Mouse (Mus musculus): ENCODE results near the gene Olfr463. TPM values are rescaled to one million over a fixed set of nuclear protein-coding genes. Genes with fewer than 3 reads are reported as not detected.
"Not testable (repeated sequence)": the region's sequence is repeated elsewhere in the genome, so short reads cannot be mapped to it uniquely, and the experiment has no call there.

The Olfr463 gene
- polyA plus RNA-seq, 1 experiment from 2014 or later, result not detected

GRCm38 (mm10) chr11:87884856-87885255, 12.3 kb downstream of the Olfr463 start:
- H3K4me3 ChIP-seq (ENCODE audit: low read depth, low read length), result no peak overlapping the region
- no peak overlapping the region for H3K9ac ChIP-seq (ENCODE audit: low read depth, low read length)
- no peaks in the 10 kb centered on the region for H3K27me3 ChIP-seq (replicated peaks; ENCODE audit: control insufficient read depth, insufficient read depth, low read length)
- no peaks in the 10 kb centered on the region for H3K4me1 ChIP-seq (ENCODE audit: control insufficient read depth, insufficient read depth, low read length)
- no peaks in the 10 kb centered on the region for H3K36me3 ChIP-seq (ENCODE audit: control insufficient read depth, insufficient read depth, low read length)
- 74% methylated on average over 5 of the region's 5 CpGs for WGBS
- H3K9me3 ChIP-seq (ENCODE audit: control insufficient read depth, low read length), result no peaks in the 10 kb centered on the region
- H3K4me2 ChIP-seq (ENCODE audit: low read depth, low read length), result no peak overlapping the region
- DNase-seq (ENCODE audit: low spot score) (no peak), ATAC-seq (ENCODE audit: low read depth) (no peak)
- H3K27ac ChIP-seq (replicated peaks; ENCODE audit: low read depth, low read length), result no peak overlapping the region

DNA sequence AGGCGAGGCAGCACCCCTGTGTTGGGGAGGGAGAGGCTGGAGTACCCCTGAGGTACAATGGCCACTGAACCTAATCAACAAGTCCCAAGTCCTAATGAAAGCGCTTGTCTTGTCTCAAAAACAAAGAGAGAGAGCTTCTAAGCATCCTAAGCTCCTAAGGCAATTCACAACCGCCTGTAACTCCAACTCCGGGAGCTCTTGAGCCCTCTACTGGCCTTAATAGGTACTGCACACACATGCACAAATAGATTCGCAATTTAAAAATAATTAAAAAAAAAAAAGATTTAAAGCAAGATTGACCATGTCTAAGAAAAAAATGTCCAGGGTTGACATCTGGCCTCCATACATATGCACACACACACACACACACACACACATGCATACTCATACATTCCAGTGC, 13.7 kb downstream of the Olfr463 start:
- Histone ChIP-seq H3K27ac (replicated peaks; ENCODE audit: low read depth, low read length) (no peak overlapping the region), H3K9ac (ENCODE audit: low read depth, low read length) (no peak overlapping the region), H3K36me3 (ENCODE audit: control insufficient read depth, insufficient read depth, low read length) (no peaks in the 10 kb centered on the region), H3K9me3 (ENCODE audit: control insufficient read depth, low read length) (no peaks in the 10 kb centered on the region), H3K4me1 (ENCODE audit: control insufficient read depth, insufficient read depth, low read length) (no peaks in the 10 kb centered on the region), H3K27me3 (replicated peaks; ENCODE audit: control insufficient read depth, insufficient read depth, low read length) (no peaks in the 10 kb centered on the region), H3K4me3 (ENCODE audit: low read depth, low read length) (no peak overlapping the region), H3K4me2 (ENCODE audit: low read depth, low read length) (no peak overlapping the region)
- ATAC-seq (ENCODE audit: low read depth) (no peak), DNase-seq (ENCODE audit: low spot score) (no peak)
- WGBS, result 42% methylated on average over 5 of the region's 5 CpGs

- Histone ChIP-seq H3K4me2 (ENCODE audit: low read depth, low read length) (no peak overlapping the region), H3K9me3 (ENCODE audit: control insufficient read depth, low read length) (no peaks in the 10 kb centered on the region), H3K4me1 (ENCODE audit: control insufficient read depth, insufficient read depth, low read length) (no peaks in the 10 kb centered on the region), H3K9ac (ENCODE audit: low read depth, low read length) (no peak overlapping the region), H3K27me3 (replicated peaks; ENCODE audit: control insufficient read depth, insufficient read depth, low read length) (no peaks in the 10 kb centered on the region), H3K4me3 (ENCODE audit: low read depth, low read length) (no peak overlapping the region), H3K27ac (replicated peaks; ENCODE audit: low read depth, low read length) (no peak overlapping the region), H3K36me3 (ENCODE audit: control insufficient read depth, insufficient read depth, low read length) (no peaks in the 10 kb centered on the region)
- no peak for DNase-seq (ENCODE audit: low spot score)
- ATAC-seq (ENCODE audit: low read depth), result no peak
- 57% methylated on average over 4 of the region's 4 CpGs for WGBS
Measured at GRCm38 (mm10) chr11:87881714-87882113, 15.5 kb downstream of the Olfr463 start.

GRCm38 (mm10) chr11:87879826-87880225, 17.4 kb downstream of the Olfr463 start:
- no peak overlapping the region for H3K4me3 ChIP-seq (ENCODE audit: low read depth, low read length)
- no peaks in the 10 kb centered on the region for H3K36me3 ChIP-seq (ENCODE audit: control insufficient read depth, insufficient read depth, low read length)
- no peak for ATAC-seq (ENCODE audit: low read depth)
- H3K9ac ChIP-seq (ENCODE audit: low read depth, low read length), result no peak overlapping the region
- H3K27ac ChIP-seq (replicated peaks; ENCODE audit: low read depth, low read length), result no peak overlapping the region
- H3K9me3 ChIP-seq (ENCODE audit: control insufficient read depth, low read length), result no peaks in the 10 kb centered on the region
- no peak for DNase-seq (ENCODE audit: low spot score)
- WGBS, result 75% methylated on average over 9 of the region's 9 CpGs
- no peak overlapping the region for H3K4me2 ChIP-seq (ENCODE audit: low read depth, low read length)
- no peaks in the 10 kb centered on the region for H3K4me1 ChIP-seq (ENCODE audit: control insufficient read depth, insufficient read depth, low read length)
- H3K27me3 ChIP-seq (replicated peaks; ENCODE audit: control insufficient read depth, insufficient read depth, low read length), result no peaks in the 10 kb centered on the region

DNA sequence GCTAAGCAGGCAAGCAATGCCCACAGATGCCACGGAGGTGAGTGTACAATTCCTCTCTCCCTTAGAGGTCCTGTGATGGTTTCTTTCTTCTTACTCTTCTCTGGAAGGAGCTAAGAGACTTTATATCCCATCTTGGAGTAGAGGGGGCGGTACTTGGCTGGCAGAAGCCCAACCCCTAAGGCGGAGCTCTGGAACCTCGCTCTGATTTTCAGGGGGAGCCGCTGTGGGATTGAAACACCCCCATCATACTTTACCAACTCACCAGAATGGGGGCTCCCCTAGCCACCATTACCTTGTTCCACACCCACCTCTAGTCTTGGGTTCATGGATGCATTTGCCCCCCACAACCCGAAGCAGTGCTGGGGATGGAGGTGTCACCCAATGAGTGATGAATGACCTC, 21.8 kb downstream of the Olfr463 start, which contains the start of gene Epx:
Gene Epx (minus strand): TSS at position 101 of the 400 bp plus-strand sequence.
- Histone ChIP-seq H3K9ac (ENCODE audit: low read depth, low read length) (no peak within 1 kb of the TSS), H3K27me3 (replicated peaks; ENCODE audit: control insufficient read depth, insufficient read depth, low read length) (no peaks in the 10 kb centered on the region), H3K27ac (replicated peaks; ENCODE audit: low read depth, low read length) (no peak within 1 kb of the TSS), H3K36me3 (ENCODE audit: control insufficient read depth, insufficient read depth, low read length) (no peaks in the 10 kb centered on the region), H3K9me3 (ENCODE audit: control insufficient read depth, low read length) (no peaks in the 10 kb centered on the region), H3K4me2 (ENCODE audit: low read depth, low read length) (no peak within 1 kb of the TSS), H3K4me1 (ENCODE audit: control insufficient read depth, insufficient read depth, low read length) (no peaks in the 10 kb centered on the region), H3K4me3 (ENCODE audit: low read depth, low read length) (no peak within 1 kb of the TSS)
- DNase-seq (ENCODE audit: low spot score) (no peak), ATAC-seq (ENCODE audit: low read depth) (no peak)
- 82% methylated on average over 6 of the region's 6 CpGs for WGBS

DNA sequence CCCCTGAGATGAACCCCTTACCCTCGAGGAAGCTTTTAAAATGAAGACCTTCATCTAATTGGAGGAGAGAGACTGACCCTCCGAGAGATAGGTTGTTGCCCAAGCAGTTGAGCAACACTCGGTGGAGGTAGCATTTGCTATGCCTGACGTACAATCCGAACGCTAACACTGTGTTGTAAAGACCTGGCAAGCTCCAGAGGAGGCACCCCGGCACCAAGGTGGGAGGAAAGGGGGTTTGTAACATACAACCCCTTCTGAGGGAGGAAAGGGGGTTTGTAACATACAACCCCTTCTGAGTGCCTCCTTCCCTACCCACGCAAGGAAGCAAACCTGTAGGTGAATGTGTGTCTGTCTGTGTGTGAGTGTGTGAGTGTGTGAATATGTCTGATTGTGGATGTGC, 25.4 kb downstream of the Olfr463 start:
- Histone ChIP-seq H3K36me3 (ENCODE audit: control insufficient read depth, insufficient read depth, low read length) (no peaks in the 10 kb centered on the region), H3K9ac (ENCODE audit: low read depth, low read length) (no peak overlapping the region), H3K4me3 (ENCODE audit: low read depth, low read length) (no peak overlapping the region), H3K9me3 (ENCODE audit: control insufficient read depth, low read length) (no peaks in the 10 kb centered on the region), H3K4me2 (ENCODE audit: low read depth, low read length) (no peak overlapping the region), H3K4me1 (ENCODE audit: control insufficient read depth, insufficient read depth, low read length) (no peaks in the 10 kb centered on the region), H3K27ac (replicated peaks; ENCODE audit: low read depth, low read length) (no peak overlapping the region), H3K27me3 (replicated peaks; ENCODE audit: control insufficient read depth, insufficient read depth, low read length) (no peaks in the 10 kb centered on the region)
- ATAC-seq (ENCODE audit: low read depth) (no peak), DNase-seq (ENCODE audit: low spot score) (peak; percentile 5)
- WGBS, result 38% methylated on average over 8 of the region's 8 CpGs

DNA sequence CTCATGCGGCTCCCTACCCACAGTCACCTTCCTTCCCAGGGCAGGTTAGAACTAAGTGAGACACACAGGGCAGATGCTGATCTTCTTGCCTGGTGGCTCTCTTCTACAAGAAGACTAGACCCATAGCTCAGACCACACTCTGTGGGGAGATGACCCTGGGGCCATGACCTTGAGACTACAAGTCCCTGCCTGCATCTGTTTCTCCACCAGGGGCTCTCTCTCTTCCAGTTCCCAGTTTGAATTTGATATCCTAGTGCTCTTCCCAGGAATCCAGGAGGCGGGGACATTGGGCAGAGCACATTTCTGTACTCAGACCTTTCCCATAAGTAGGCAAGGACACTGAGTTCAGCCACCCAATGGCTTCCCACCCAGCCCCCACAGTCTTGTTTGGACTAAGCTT, 27.1 kb downstream of the Olfr463 start:
- H3K4me2 ChIP-seq (ENCODE audit: low read depth, low read length), result no peak overlapping the region
- H3K9me3 ChIP-seq (ENCODE audit: control insufficient read depth, low read length), result no peaks in the 10 kb centered on the region
- no peaks in the 10 kb centered on the region for H3K27me3 ChIP-seq (replicated peaks; ENCODE audit: control insufficient read depth, insufficient read depth, low read length)
- no peak for DNase-seq (ENCODE audit: low spot score)
- no peak for ATAC-seq (ENCODE audit: low read depth)
- H3K4me3 ChIP-seq (ENCODE audit: low read depth, low read length), result no peak overlapping the region
- H3K27ac ChIP-seq (replicated peaks; ENCODE audit: low read depth, low read length), result no peak overlapping the region
- H3K36me3 ChIP-seq (ENCODE audit: control insufficient read depth, insufficient read depth, low read length), result no peaks in the 10 kb centered on the region
- 56% methylated on average over 2 of the region's 2 CpGs for WGBS
- H3K4me1 ChIP-seq (ENCODE audit: control insufficient read depth, insufficient read depth, low read length), result no peaks in the 10 kb centered on the region
- no peak overlapping the region for H3K9ac ChIP-seq (ENCODE audit: low read depth, low read length)

- DNase-seq (ENCODE audit: low spot score); H3K27ac ChIP-seq (replicated peaks; ENCODE audit: low read depth, low read length); H3K9ac ChIP-seq (ENCODE audit: low read depth, low read length); H3K4me2 ChIP-seq (ENCODE audit: low read depth, low read length); H3K36me3 ChIP-seq (ENCODE audit: control insufficient read depth, insufficient read depth, low read length); H3K27me3 ChIP-seq (replicated peaks; ENCODE audit: control insufficient read depth, insufficient read depth, low read length); H3K4me3 ChIP-seq (ENCODE audit: low read depth, low read length); ATAC-seq (ENCODE audit: low read depth); H3K4me1 ChIP-seq (ENCODE audit: control insufficient read depth, insufficient read depth, low read length); H3K9me3 ChIP-seq (ENCODE audit: control insufficient read depth, low read length): not testable (repeated sequence)
- WGBS, result 87% methylated on average over 1 of the region's 2 CpGs
Measured at GRCm38 (mm10) chr11:87866891-87867290, 30.3 kb downstream of the Olfr463 start.

DNA sequence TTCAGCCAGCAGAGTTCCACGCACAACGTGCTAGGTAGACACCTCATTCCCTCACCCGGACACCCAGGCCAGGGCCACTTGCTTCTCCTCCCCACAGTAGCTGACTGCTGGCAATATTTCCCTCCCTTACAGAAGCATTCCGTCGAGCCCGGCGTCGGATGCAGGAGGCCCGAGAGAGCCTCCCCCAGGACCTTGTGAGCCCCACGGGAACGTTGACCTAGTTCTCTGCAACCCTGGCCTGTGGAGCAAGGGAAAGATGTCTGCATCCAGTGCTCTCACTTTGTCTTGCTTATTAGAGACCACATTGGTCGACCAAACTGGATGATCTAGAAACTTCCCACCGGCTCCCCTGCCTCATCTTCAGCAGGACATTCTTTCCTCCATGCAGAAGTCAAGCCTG, 34.4 kb downstream of the Olfr463 start:
- no peak for ATAC-seq (ENCODE audit: low read depth)
- WGBS, result 88% methylated on average over 13 of the region's 13 CpGs
- DNase-seq (ENCODE audit: low spot score), result no peak
- H3K4me3 ChIP-seq (ENCODE audit: low read depth, low read length), result no peak overlapping the region
- no peaks in the 10 kb centered on the region for H3K4me1 ChIP-seq (ENCODE audit: control insufficient read depth, insufficient read depth, low read length)
- peaks cover 28% of the 10 kb centered on the region; the same call in 1 of the 2 replicates for H3K36me3 ChIP-seq (ENCODE audit: control insufficient read depth, insufficient read depth, low read length)
- H3K4me2 ChIP-seq (ENCODE audit: low read depth, low read length), result no peak overlapping the region
- no peak overlapping the region for H3K27ac ChIP-seq (replicated peaks; ENCODE audit: low read depth, low read length)
- H3K9ac ChIP-seq (ENCODE audit: low read depth, low read length), result no peak overlapping the region
- no peaks in the 10 kb centered on the region for H3K9me3 ChIP-seq (ENCODE audit: control insufficient read depth, low read length)
- H3K27me3 ChIP-seq (replicated peaks; ENCODE audit: control insufficient read depth, insufficient read depth, low read length), result no peaks in the 10 kb centered on the region
